Mouse (Mus musculus) MEL (cell line): ENCODE measurements around the gene Gm16181.

Source experiments
- CHD2 ChIP-seq: IDR thresholded peaks from 2 replicates; pipeline ENCODE4 v1.6.1; 2011; ENCODE audit warnings: low read length, improper control_type of control experiment
- CTCF ChIP-seq, 3 experiments: IDR thresholded peaks in 2 of 3; conservative IDR thresholded peaks in 1 of 3; 2 replicates each; pipeline ENCODE4 v1.5.1; 2011 to 2012; ENCODE audit warnings: low read length in 3 of 3, low read depth in 2 of 3, mild to moderate bottlenecking in 2 of 3, improper control_type of control experiment in 1 of 3, inconsistent platforms in 1 of 3, mixed read lengths in 1 of 3, moderate library complexity in 1 of 3; ENCODE audit not compliant: control insufficient read depth in 1 of 3, insufficient read depth in 1 of 3, poor library complexity in 1 of 3, severe bottlenecking in 1 of 3
- ELF1 ChIP-seq: IDR thresholded peaks from 2 replicates; pipeline ENCODE4 v1.6.1; 2014; ENCODE audit warnings: low read depth, mild to moderate bottlenecking, inconsistent platforms, low read length, improper control_type of control experiment, moderate library complexity
- EP300 ChIP-seq, 2 experiments: IDR thresholded peaks; 2 replicates each; pipeline ENCODE4 v1.6.1; 2011; ENCODE audit warnings: improper control_type of control experiment in 2 of 2, low read length in 2 of 2, low read depth in 1 of 2, mild to moderate bottlenecking in 1 of 2
- GATA1 ChIP-seq: IDR thresholded peaks from 2 replicates; pipeline ENCODE4 v1.6.1; 2011; ENCODE audit warnings: low read depth, low read length, improper control_type of control experiment
- HCFC1 ChIP-seq: IDR thresholded peaks from 2 replicates; pipeline ENCODE4 v1.6.1; 2012; ENCODE audit warnings: low read depth, mild to moderate bottlenecking, inconsistent platforms, low read length, improper control_type of control experiment, moderate library complexity
- NRF1 ChIP-seq: IDR thresholded peaks from 2 replicates; pipeline ENCODE4 v1.6.1; 2014; ENCODE audit warnings: low read depth, mild to moderate bottlenecking, inconsistent platforms, low read length, improper control_type of control experiment, moderate library complexity; ENCODE audit not compliant: poor library complexity, insufficient read depth, severe bottlenecking
- POLR2A ChIP-seq, 2 experiments: IDR thresholded peaks; 2 replicates each; pipeline ENCODE4 v1.6.1; 2011 to 2012; ENCODE audit warnings: low read length in 2 of 2, mild to moderate bottlenecking in 2 of 2, control low read depth in 1 of 2, improper control_type of control experiment in 1 of 2, low read depth in 1 of 2, moderate library complexity in 1 of 2; ENCODE audit not compliant: control insufficient read depth in 1 of 2, insufficient read depth in 1 of 2, poor library complexity in 1 of 2
- ZNF384 ChIP-seq: IDR thresholded peaks from 2 replicates; pipeline ENCODE4 v1.6.1; 2012; ENCODE audit warnings: low read depth, mild to moderate bottlenecking, inconsistent platforms, low read length, improper control_type of control experiment

GRCm38 (mm10) chr17:35255704-35256103 lies 35.1 kb downstream of the Gm16181 start:
- TF ChIP-seq HCFC1 (no peak), GATA1 (no peak), ZNF384 (no peak), CTCF (IDR thresholded peaks at IDR 0.05 in 2 of 3, conservative IDR thresholded peaks at IDR 0.05 in 1 of 3; ENCODE audit: control insufficient read depth in 1 of 3, insufficient read depth in 1 of 3, low read depth in 2 of 3, low read length in 3 of 3, poor library complexity in 1 of 3, severe bottlenecking in 1 of 3) (no peak; a peak in 1 of 6 replicates), EP300 (IDR thresholded peaks at IDR 0.05; ENCODE audit: low read depth in 1 of 2, low read length in 2 of 2) (no peak), CHD2 (no peak), ELF1 (no peak), POLR2A (IDR thresholded peaks at IDR 0.05; ENCODE audit: control insufficient read depth in 1 of 2, insufficient read depth in 1 of 2, low read depth in 1 of 2, low read length in 2 of 2, poor library complexity in 1 of 2) (no peak), NRF1 (no peak)
